Mouse (Mus musculus): ENCODE measurements around the gene Senp7. TPM values are rescaled to one million over a fixed set of nuclear protein-coding genes. Genes with fewer than 3 reads are reported as not detected.
"Not testable (repeated sequence)": the region's sequence is repeated elsewhere in the genome, so short reads cannot be mapped to it uniquely, and the experiment has no call there.

The Senp7 gene
- polyA plus RNA-seq, 1 experiment from 2014 or later: 18.2 TPM

- no peak for ATAC-seq (ENCODE audit: low read depth)
- peaks cover 25% of the 10 kb centered on the region for H3K36me3 ChIP-seq
Observed at GRCm38 (mm10) chr16:56086336-56086735, 38.2 kb downstream of the Senp7 start.

GRCm38 (mm10) chr16:56090385-56090784, 42.2 kb downstream of the Senp7 start:
- WGBS (ENCODE audit: insufficient replicate concordance): 89% methylated on average over 2 of the region's 2 CpGs
- DNase-seq (no peak), ATAC-seq (ENCODE audit: low read depth) (no peak)
- Histone ChIP-seq H3K27ac (no peak overlapping the region), H3K9ac (no peak overlapping the region), H3K36me3 (peaks cover 25% of the 10 kb centered on the region), H3K4me3 (replicated peaks) (no peak overlapping the region), H3K4me2 (no peak overlapping the region), H3K4me1 (replicated peaks) (peaks cover 4% of the 10 kb centered on the region; the same call in 1 of the 2 replicates), H3K27me3 (no peaks in the 10 kb centered on the region), H3K9me3 (replicated peaks) (no peaks in the 10 kb centered on the region)

More at GRCm38 (mm10) chr16:56086336-56086735, 38.2 kb downstream of the Senp7 start:
- WGBS (ENCODE audit: insufficient replicate concordance): 93% methylated on average over 2 of the region's 2 CpGs
- Histone ChIP-seq H3K4me2 (no peak overlapping the region), H3K4me3 (replicated peaks) (no peak overlapping the region), H3K9ac (no peak overlapping the region), H3K9me3 (replicated peaks) (no peaks in the 10 kb centered on the region), H3K27ac (peak overlapping the region; percentile 23; the same call in 1 of the 2 replicates), H3K4me1 (replicated peaks) (peaks cover 4% of the 10 kb centered on the region; the same call in 1 of the 2 replicates), H3K27me3 (no peaks in the 10 kb centered on the region)
- DNase-seq: no peak

- Histone ChIP-seq H3K27ac (peak overlapping the region; percentile 83), H3K36me3 (peaks cover 42% of the 10 kb centered on the region), H3K4me1 (replicated peaks) (peaks cover 16% of the 10 kb centered on the region)
- not testable (repeated sequence) for H3K27me3 ChIP-seq; H3K9ac ChIP-seq; H3K4me3 ChIP-seq (replicated peaks); DNase-seq; H3K9me3 ChIP-seq (replicated peaks); ATAC-seq (ENCODE audit: low read depth); H3K4me2 ChIP-seq
Observed at GRCm38 (mm10) chr16:56096401-56097018, 48.4 kb downstream of the Senp7 start.

- no peaks in the 10 kb centered on the region for H3K9me3 ChIP-seq (replicated peaks)
- no peak overlapping the region for H3K9ac ChIP-seq
- WGBS (ENCODE audit: insufficient replicate concordance): 88% methylated on average over 3 of the region's 3 CpGs
- no peaks in the 10 kb centered on the region for H3K4me1 ChIP-seq (replicated peaks)
- no peak for DNase-seq
- no peak overlapping the region for H3K4me3 ChIP-seq (replicated peaks)
- H3K27me3 ChIP-seq: no peaks in the 10 kb centered on the region
- peaks cover 39% of the 10 kb centered on the region for H3K36me3 ChIP-seq
- H3K4me2 ChIP-seq: no peak overlapping the region
- no peak overlapping the region for H3K27ac ChIP-seq
- ATAC-seq (ENCODE audit: low read depth): no peak
Observed at GRCm38 (mm10) chr16:56115706-56116105, 67.6 kb downstream of the Senp7 start.

- no peaks in the 10 kb centered on the region for H3K27me3 ChIP-seq
- peaks cover 41% of the 10 kb centered on the region for H3K36me3 ChIP-seq
- H3K27ac ChIP-seq: no peak overlapping the region
- 83% methylated on average over 5 of the region's 5 CpGs for WGBS (ENCODE audit: insufficient replicate concordance)
- H3K9ac ChIP-seq: no peak overlapping the region
- H3K4me2 ChIP-seq: no peak overlapping the region
- H3K9me3 ChIP-seq (replicated peaks): no peaks in the 10 kb centered on the region
- ATAC-seq (ENCODE audit: low read depth): no peak
- no peaks in the 10 kb centered on the region for H3K4me1 ChIP-seq (replicated peaks)
- H3K4me3 ChIP-seq (replicated peaks): no peak overlapping the region
- no peak for DNase-seq
Observed at GRCm38 (mm10) chr16:56116155-56116554, 68.0 kb downstream of the Senp7 start.

GRCm38 (mm10) chr16:56117327-56118180, 69.4 kb downstream of the Senp7 start:
- Histone ChIP-seq H3K4me1 (replicated peaks) (no peaks in the 10 kb centered on the region), H3K27ac (no peak overlapping the region), H3K36me3 (peaks cover 34% of the 10 kb centered on the region), H3K27me3 (no peaks in the 10 kb centered on the region), H3K4me2 (no peak overlapping the region), H3K9ac (no peak overlapping the region), H3K9me3 (replicated peaks) (no peaks in the 10 kb centered on the region), H3K4me3 (replicated peaks) (no peak overlapping the region)
- no peak for ATAC-seq (ENCODE audit: low read depth)
- 85% methylated on average over 10 of the region's 10 CpGs for WGBS (ENCODE audit: insufficient replicate concordance)
- DNase-seq: no peak

GRCm38 (mm10) chr16:56122517-56122916, 74.4 kb downstream of the Senp7 start:
- H3K9ac ChIP-seq: no peak overlapping the region
- 78% methylated on average over 5 of the region's 5 CpGs for WGBS (ENCODE audit: insufficient replicate concordance)
- H3K27me3 ChIP-seq: no peaks in the 10 kb centered on the region
- no peak overlapping the region for H3K4me2 ChIP-seq
- DNase-seq: no peak
- H3K4me1 ChIP-seq (replicated peaks): no peaks in the 10 kb centered on the region
- H3K4me3 ChIP-seq (replicated peaks): no peak overlapping the region
- ATAC-seq (ENCODE audit: low read depth): no peak
- H3K27ac ChIP-seq: no peak overlapping the region
- H3K36me3 ChIP-seq: peaks cover 37% of the 10 kb centered on the region
- H3K9me3 ChIP-seq (replicated peaks): no peaks in the 10 kb centered on the region

GRCm38 (mm10) chr16:56124045-56124444, 75.9 kb downstream of the Senp7 start:
- Histone ChIP-seq H3K4me3 (replicated peaks) (no peak overlapping the region), H3K27ac (no peak overlapping the region), H3K4me2 (no peak overlapping the region), H3K4me1 (replicated peaks) (no peaks in the 10 kb centered on the region), H3K36me3 (peaks cover 49% of the 10 kb centered on the region), H3K9me3 (replicated peaks) (no peaks in the 10 kb centered on the region), H3K27me3 (no peaks in the 10 kb centered on the region), H3K9ac (no peak overlapping the region)
- ATAC-seq (ENCODE audit: low read depth): no peak
- DNase-seq: no peak
- WGBS (ENCODE audit: insufficient replicate concordance): 83% methylated on average over 3 of the region's 3 CpGs

- ATAC-seq (ENCODE audit: low read depth) (no peak), DNase-seq (no peak)
- H3K27me3 ChIP-seq: no peaks in the 10 kb centered on the region
- 35% methylated on average over 3 of the region's 3 CpGs for WGBS (ENCODE audit: insufficient replicate concordance)
- no peaks in the 10 kb centered on the region for H3K4me1 ChIP-seq (replicated peaks)
- H3K9me3 ChIP-seq (replicated peaks): no peaks in the 10 kb centered on the region
- H3K36me3 ChIP-seq: peaks cover 25% of the 10 kb centered on the region
- H3K4me2 ChIP-seq: no peak overlapping the region
- H3K9ac ChIP-seq: no peak overlapping the region
- no peak overlapping the region for H3K27ac ChIP-seq
- H3K4me3 ChIP-seq (replicated peaks): no peak overlapping the region
Observed at GRCm38 (mm10) chr16:56131666-56132065, 83.5 kb downstream of the Senp7 start.

- Histone ChIP-seq H3K9me3 (replicated peaks) (no peaks in the 10 kb centered on the region), H3K4me1 (replicated peaks) (no peaks in the 10 kb centered on the region), H3K9ac (no peak overlapping the region), H3K27me3 (no peaks in the 10 kb centered on the region), H3K4me3 (replicated peaks) (no peak overlapping the region), H3K27ac (no peak overlapping the region), H3K4me2 (no peak overlapping the region), H3K36me3 (peaks cover 6% of the 10 kb centered on the region)
- 60% methylated on average over 4 of the region's 4 CpGs for WGBS (ENCODE audit: insufficient replicate concordance)
- ATAC-seq (ENCODE audit: low read depth) (no peak), DNase-seq (no peak)
Observed at GRCm38 (mm10) chr16:56134149-56134548, 86.0 kb downstream of the Senp7 start.

- H3K27ac ChIP-seq; H3K4me3 ChIP-seq (replicated peaks); H3K9me3 ChIP-seq (replicated peaks); H3K4me2 ChIP-seq; H3K9ac ChIP-seq; H3K27me3 ChIP-seq; ATAC-seq (ENCODE audit: low read depth); H3K4me1 ChIP-seq (replicated peaks); DNase-seq; H3K36me3 ChIP-seq: not testable (repeated sequence)
- WGBS (ENCODE audit: insufficient replicate concordance): 86% methylated on average over 5 of the region's 5 CpGs
Observed at GRCm38 (mm10) chr16:56137672-56138071, 89.5 kb downstream of the Senp7 start.

Data from liver, embryonic 13.5 days (tissue).